Mouse (Mus musculus) monocyte, adult 5-6 weeks (primary cell): ENCODE measurements around the gene Ubr2. TPM values are rescaled to one million over a fixed set of nuclear protein-coding genes. Genes with fewer than 3 reads are reported as not detected.
A peak's percentile ranks its signal among the peaks of the same experiment; 100 is the strongest.

ENCODE experiments used
- ATAC-seq: fragments of 153-309, 156-312 bp; replicated peaks from 2 replicates; pipeline ENCODE4 v1.8.0; 2017; ENCODE audit warnings: mild to moderate bottlenecking; ENCODE audit not compliant: low TSS enrichment, insufficient number of reproducible peaks, severe bottlenecking, poor library complexity, low FRiP score
- total RNA-seq: library from RNA; stranded (forward); fragments of 200-1000, 200-491, 200-594 nt; gene quantifications from 3 replicates; pipeline ENCODE4 v1.2.3, GENCODE M21; 2017

Gene Ubr2
- total RNA-seq, 1 experiment from 2014 or later: 46.5 TPM

DNA sequence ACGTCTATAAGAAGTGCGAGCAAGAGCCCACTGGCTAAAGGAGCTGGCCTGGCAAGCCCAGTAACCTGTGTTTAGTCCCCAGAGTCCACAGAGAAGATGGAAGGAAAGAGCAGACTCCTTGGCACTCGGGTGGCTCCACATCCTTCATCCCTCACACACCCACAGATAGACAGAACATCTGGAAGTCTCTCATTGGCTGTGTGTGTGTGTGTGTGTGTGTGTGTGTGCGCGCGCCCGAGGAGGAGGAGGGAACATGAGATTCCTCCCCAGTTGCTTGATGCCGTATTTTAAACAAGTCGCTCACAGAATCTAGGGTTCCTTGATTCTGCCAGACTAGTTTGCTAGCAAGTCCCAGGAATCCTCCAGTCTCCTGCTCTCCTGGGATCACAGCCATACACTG, 3.6 kb downstream of the Ubr2 start:
- no peak for ATAC-seq

DNA sequence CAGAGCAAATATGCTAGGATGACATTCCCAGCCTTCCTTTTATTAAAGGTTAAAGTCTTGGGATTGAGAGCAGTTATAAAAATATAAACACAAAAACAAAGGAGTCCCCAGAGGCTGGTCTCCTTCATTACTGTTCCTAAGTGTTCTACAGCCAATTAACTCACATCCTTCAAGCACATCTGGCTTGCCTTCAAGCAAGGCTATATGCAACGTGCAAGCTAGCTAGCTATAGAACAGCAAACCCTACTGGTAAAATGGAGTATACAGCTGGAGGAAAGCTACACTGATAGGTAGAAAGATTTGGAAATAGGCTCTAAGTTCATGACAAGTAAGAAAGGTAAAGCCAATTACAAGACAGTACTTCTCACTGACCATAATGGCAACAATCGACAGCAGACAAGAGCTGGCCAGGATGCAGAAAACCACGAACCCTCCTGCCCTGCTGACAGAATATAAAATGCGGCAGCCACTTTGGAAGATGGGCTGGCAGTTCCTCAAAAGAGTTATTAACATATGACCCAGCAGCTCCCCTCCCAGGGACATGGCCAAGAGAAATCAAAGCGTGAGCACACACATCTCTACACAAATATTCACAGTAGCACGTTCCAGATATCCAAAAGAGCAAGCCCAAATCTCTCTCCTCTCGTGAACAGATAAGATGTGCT, 4.5 kb downstream of the Ubr2 start:
- no peak for ATAC-seq

DNA sequence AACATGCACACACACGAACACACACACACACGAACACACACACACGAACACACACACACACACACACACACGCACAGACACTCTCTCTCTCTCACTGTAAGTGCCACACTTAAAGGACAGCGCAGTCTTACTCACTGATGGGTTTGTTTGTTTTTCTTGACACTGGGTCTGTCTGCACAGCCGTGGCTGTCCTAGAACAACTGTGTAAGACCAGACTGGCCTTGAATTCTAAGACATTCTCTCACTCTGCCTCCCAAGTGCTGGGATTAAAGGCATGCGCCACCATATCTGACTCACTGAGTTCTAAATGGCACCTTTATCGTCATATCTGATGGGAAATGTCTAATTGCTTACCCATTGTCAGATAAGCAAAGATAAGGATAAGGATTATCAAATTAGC, 7.1 kb downstream of the Ubr2 start:
- ATAC-seq: no peak

DNA sequence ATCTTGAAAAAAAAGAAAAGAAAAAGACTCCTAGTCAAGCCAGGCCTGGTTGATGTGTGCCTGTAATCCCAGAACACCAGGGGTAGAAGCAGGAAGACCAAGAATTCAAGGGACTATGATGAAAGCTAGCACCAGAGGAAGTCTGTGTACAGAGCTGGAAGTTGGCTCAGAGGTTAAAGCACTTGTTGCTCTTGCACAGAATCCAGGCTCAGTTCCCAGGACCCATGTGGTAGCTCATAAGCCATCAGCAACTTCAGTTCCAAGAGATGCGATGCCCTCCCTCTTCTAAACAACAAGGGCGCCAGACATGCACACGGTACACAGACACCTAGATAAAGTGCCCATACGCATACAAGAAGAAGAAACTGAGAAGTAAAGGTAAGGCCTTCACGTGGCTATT, 8.0 kb downstream of the Ubr2 start:
- no peak for ATAC-seq

DNA sequence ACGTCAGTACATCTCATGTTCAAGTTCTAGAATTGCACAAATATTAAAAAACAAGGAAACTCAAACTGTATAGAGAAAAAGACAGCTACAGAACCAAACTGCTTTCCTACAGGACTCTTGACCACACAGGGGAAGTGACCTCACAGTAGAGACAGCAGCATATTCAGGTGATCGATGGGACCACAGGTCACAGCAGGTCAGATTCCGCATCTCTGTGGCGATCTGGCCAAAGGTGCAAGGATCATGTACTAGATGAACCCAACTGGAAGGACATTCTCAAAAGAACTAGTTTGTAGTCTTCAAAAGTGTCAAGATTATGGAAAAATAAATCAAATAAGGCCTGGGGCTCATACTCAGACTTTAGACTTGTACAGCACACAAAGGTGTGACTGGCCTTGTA, 11.5 kb downstream of the Ubr2 start:
- ATAC-seq: no peak

DNA sequence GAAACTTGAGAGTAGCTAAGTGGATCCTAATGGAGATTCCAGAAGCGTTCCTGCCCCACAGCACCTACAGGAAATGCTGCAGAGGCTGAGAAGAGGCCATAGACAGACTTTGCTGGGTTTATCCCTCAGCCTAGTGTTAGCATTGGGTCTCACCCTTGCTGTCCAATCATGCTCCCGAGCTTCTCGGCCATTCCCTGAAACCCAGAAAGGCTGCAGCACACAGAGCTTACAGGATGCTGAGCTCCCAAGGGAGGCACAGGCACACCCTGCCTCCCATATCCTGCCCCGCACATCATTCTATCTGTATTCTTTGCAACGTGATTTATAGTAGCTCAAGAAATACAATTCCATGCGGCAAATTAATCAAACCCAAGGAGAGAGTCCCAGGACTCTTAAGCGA, 13.9 kb downstream of the Ubr2 start:
- ATAC-seq: no peak

DNA sequence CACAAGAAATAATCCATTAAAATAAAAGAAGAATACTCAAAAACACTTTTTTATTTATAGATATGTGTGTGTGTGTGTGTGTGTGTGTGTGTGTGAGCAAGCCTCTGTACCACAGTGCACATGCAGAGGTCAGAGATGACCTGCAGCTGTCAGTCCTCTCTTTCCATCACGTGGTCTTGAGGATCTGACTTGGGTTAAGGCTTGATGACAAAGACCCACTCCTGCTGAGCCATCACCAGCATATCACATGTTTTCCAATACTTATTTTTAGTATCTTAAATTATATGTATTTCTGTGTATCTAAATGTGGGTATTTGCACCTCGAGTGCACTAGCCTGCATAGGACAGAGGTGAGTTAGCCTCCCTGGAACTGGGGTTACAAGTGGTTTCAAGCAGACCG, 14.7 kb downstream of the Ubr2 start:
- ATAC-seq: no peak

DNA sequence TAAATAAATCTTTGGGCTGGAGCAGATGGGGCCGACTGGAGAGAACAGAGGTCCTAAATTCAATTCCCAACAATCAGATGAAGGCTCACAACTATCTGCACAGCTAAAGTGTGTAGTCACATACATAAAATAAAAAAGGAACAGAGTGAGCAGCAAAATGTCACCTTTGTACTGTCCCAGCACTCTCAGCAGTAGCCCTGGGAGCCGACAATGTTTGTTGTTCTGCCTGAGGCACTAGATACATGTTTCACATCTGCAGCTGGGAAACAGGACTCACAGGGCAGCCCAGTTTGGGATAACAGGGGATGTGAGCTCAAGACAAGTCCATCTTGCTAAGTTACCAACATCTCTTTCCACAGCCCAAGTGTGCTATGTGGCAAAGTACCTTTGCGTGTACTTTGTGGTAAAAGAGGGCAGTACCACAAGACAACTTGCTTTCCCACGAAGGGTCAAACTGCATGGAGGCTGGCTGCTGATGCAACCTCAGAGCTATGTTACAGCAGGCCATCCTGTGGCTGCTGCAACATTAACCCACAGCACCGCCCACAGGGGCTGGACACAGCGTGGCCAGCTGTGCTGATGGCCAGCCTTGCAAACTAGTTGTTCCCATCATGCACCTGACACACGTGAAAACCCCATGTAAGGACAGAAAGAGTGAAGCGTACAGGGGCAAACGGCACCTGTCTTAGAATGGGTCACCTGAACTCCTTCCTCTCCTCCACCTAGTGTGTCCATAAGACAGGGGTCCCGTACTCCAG, 15.5 kb downstream of the Ubr2 start:
- peak; percentile 31; the same call in 1 of the 2 replicates for ATAC-seq

DNA sequence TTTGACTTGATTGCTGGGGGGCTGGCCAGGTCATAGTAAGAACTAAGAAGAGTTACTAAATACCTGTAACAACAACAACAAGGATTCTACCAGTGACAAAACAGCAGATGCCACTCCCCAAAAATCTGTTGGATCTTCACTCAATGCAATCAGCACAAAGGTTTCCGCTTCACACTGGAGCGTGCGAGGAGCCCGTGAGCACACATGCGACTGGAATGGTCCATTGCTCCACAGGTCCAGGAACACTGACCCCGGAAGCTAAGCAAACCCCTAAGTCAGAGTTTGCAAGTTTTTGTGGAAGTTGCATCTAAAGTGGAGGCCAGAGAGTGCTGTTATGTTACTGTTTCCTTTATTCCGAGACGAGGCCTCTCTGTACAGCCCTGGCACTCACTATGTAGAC, 16.7 kb downstream of the Ubr2 start:
- no peak for ATAC-seq

DNA sequence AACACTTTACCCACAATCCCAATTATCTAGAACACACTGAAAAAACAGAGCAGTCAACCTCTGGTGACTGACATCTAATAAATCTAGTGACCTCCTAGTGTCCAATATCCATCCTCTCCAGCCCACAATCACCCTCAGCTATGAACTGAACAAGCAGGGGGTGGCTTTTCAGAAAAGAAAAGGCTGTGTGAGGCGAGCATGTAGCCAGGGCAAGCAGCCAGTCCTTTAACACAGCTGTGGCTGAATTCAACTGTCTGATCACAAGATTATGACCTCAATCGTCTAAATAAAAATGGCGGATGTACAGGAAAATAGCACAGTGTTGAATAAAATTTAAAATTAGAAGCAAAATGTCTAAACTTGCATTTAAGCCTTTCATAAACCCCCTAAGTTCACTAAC, 22.7 kb downstream of the Ubr2 start:
- no peak for ATAC-seq

DNA sequence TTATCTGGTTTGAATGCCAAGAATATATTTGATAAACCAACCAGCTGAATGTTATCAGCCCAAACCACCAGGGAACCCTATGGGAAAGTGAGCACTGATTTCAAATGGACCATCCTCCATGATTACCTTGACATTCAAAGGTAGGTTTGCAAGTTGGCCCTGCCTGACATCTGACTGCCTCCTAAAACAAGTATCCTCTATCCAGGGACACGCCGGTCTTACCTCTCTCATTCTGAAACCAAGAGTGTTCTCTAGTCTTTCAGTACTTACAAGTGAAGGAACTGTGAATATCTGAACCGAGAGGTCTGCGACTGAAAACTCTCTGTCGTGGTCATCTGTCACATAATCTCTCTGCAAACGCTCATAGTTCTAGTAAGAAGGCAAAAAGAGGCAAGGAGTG, 30.3 kb downstream of the Ubr2 start:
- no peak for ATAC-seq

DNA sequence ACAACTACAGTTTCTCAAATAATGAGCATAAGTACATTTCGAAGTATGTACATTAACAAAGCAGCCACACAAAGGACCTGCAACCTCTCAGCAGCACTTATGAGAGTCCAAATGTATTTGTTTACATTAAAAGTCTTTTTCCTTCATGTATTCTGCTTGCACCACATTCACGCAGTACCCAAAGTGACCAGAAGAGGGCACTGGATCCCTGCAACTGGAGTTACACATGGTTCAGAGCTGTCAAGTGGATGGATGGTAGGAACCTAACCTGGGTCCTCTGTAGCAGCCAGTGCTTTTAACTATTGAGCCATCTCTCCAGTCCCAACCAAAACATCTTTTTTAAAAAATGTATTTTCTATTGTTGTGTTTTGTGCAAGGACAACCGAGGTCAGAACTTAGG, 35.2 kb downstream of the Ubr2 start:
- ATAC-seq: 0 out of 2 replicates have a peak, but pooled peaks have one; percentile 61

DNA sequence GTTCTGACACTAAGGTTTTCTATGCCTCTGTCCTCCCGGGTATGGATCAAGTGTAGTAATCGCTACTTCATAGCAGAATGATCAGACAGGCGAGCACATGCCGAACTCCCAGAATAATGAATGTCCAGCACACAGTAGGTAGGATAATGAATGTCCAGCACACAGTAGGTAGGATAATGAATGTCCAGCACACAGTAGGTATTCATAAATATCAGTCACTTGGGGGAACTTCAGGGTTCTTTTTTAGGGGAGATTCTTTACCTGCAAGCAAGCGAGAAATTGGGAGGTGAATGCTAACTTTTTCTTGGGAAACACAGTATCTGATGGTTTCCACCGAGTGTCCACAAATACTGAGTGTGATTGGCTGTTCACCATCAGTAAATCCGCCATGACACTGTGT, 37.8 kb downstream of the Ubr2 start:
- ATAC-seq: no peak

DNA sequence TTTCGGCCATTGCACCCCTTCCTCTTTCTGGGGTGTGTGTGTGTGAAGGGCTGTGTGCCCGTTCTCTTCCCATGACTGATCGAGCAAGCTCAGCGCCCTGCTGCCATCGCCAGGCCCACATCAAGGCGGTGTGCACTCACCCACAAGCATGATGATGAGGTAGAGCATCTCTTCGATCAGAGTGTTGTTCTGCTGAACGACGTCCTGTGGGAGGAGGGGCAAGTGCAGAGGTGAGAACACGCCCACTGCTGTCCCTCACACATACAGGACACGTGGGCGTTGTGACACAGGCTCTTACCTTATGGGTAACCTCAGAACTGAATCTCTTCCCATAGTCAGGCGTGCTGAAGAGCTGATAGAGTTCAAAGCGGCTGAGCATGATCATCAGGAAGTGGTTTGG, 43.5 kb downstream of the Ubr2 start:
- ATAC-seq: peak; percentile 51

DNA sequence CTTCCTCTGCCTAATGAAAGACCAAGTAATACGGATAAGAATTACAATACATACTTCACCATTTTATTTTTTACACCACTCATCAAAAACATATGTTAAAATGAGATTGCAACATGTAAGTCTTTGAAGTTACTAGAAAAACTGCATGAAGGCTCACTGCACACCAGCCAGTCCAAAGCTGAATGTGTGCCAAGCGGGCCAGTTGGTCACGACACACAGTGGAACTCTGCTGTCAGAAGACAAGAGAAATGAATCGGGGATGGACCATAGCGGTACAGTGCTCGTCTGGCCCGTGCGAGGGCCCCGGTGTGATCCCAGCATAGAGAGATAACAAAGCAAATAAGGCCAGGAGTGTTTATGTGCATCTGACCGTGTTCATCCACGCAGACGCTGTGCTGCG, 47.2 kb downstream of the Ubr2 start:
- ATAC-seq: no peak

DNA sequence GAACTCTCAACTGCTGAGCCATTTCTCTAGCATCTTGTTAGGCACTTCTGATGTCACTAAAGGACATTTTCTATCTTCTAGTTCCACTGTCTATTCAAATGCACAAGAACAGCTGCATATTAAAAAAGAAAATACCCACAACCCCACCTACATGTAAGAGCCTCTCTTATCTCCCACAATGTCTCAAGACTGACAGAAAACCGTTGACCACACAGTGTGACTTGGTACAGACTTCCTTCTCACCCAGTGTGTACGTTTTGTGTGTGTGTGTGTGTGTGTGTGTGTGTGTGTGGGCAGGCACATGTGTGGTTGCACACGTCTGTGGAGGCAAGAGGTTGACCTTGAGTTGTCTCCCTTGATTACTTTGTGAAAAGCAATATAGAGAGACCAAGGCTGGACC, 48.2 kb downstream of the Ubr2 start:
- ATAC-seq: no peak

DNA sequence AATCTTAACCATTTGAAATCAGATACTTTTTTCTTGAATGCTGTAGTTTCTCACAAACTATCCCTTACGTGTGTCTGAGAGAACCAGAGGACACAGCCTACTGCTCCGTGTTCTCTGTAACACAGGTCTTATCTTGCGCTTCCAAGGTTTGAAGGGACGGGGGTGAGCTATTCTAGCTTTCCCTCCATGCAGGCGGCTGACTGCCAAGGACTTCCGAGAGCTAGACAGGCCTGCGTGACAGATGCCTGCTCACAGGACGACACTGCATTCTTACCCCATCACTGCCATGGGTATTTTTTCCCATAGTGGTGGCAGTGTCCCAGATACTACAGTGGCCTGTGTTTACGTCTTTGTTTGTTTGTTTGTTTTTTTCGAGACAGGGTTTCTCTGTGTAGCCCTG, 50.1 kb downstream of the Ubr2 start:
- ATAC-seq: no peak

DNA sequence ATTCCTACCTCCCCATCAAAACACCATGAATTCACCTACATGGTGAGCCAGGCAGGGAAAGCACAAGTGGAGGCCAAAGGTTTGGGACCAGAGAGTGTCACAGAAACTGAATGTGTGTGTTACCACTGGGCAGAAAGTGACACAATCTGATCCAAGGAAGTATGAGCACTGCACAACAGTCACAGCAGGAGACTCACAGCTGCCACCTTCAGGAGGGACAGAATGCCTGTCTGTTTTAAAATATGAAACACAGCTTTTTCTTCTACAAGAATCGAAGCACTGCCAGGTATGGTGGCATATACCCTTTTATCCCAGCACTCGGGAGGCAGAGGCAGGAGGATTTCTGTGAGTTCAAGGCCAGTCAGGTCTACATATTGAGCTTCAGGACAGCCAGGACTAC, 52.3 kb downstream of the Ubr2 start:
- ATAC-seq: no peak

DNA sequence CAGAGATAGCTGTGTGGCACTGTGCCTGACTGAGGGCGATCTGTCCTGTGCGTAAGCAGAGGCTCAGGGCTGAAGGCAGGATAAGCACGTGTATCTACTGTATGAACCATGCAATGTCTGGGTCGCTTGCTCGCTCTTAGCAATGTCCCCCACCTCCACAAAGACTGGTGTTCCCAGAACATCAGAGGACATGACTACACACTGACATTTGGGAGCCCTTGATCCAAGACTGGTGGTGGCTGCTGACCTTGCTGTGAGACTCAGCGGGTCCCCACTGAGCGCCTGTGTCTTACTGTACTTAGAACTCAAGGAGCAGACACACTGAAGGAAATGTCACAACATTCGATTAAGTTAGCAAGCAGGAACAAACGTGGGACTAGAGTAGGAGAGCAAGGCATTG, 64.1 kb downstream of the Ubr2 start:
- no peak for ATAC-seq

DNA sequence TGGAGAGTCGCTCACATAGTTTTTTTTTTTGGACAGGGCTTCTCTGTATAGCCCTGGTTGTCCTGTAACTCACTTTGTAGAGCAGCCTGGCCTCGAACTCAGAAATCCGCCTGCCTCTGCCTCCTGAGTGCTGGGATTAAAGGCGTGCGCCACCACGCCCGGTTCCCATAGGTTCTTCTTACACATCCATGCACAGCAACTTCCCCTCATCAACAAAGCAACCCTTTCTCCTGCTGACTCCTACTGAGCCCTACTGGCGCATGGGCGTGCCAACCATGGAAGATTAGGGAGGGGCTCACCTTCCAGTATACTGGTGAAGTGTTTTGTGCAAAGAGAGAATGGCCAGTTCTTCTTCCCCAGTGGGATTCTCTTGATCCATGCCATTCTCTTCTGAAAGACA, 67.9 kb downstream of the Ubr2 start:
- ATAC-seq: no peak

DNA sequence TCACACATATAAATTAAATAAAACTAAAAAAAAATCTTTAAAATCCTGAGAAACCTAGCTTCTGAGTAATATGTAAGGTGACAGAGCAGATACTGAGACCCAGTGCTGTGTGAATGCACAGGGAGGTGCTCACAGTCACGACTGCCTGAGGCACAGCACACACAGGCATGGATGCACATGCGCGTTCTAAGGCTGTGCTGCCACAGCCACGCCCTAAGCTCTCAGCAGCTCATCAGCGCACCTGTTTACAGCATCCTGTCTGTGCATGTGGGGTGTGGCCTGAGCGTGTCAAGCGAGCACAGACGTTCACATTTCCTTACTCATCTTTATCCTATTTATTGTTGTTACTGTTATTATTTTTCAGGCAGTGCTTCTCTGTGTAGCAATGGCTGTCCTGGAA, 69.9 kb downstream of the Ubr2 start:
- no peak for ATAC-seq
